Mouse (Mus musculus): ENCODE measurements at regions not wholly inside any gene's neighbourhood (a gene's known extent, or its start where the extent isn't known, plus 50 kb on each side); places are given as distances from the start of the nearest gene placed in this dataset.

GRCm38 (mm10) chr7:71943078-71944042 lies 363.0 kb downstream of the Mctp2 start:
- Histone ChIP-seq H3K9me3 (no peaks in the 10 kb centered on the region), H3K4me1 (peaks cover 2% of the 10 kb centered on the region; the same call in 1 of the 2 replicates), H3K27me3 (no peaks in the 10 kb centered on the region), H3K27ac (no peak overlapping the region), H3K9ac (no peak overlapping the region), H3K4me3 (no peak overlapping the region), H3K36me3 (no peaks in the 10 kb centered on the region), H3K4me2 (no peak overlapping the region)
- WGBS, result 57% methylated on average over 16 of the region's 16 CpGs
- ATAC-seq (ENCODE audit: insufficient number of reproducible peaks, insufficient read depth, low FRiP score, low TSS enrichment, low read depth), result no peak

GRCm38 (mm10) chr7:71937731-71938130 lies 368.7 kb downstream of the Mctp2 start:
- Histone ChIP-seq H3K27me3 (no peaks in the 10 kb centered on the region), H3K4me1 (peaks cover 2% of the 10 kb centered on the region; the same call in 1 of the 2 replicates), H3K9ac (no peak overlapping the region), H3K9me3 (no peaks in the 10 kb centered on the region), H3K4me3 (no peak overlapping the region), H3K36me3 (no peaks in the 10 kb centered on the region), H3K27ac (no peak overlapping the region), H3K4me2 (no peak overlapping the region)
- no peak for ATAC-seq (ENCODE audit: insufficient number of reproducible peaks, insufficient read depth, low FRiP score, low TSS enrichment, low read depth)
- WGBS, result 31% methylated on average over 3 of the region's 3 CpGs

DNA sequence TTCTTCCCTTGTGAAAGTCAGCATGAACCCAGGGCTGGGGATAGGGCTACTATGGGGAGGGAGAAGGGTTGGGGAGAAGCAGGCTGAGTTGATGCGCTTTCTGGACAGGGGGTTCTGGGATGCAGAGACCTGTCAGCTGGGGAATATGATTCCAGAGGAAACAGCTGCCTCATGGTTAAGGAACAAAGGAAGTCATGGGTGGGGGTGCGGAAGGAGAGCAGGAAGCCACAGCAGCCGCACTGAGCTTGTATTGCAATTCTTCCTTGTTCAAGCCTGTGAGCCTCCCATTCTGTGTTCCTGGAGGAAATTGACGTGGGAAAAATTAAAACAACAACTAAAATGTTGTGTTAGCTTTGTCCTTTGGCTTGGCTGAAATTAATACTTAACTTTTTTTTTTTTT lies 369.7 kb downstream of the Mctp2 start:
- Histone ChIP-seq H3K27me3 (no peaks in the 10 kb centered on the region), H3K4me2 (no peak overlapping the region), H3K4me3 (no peak overlapping the region), H3K9me3 (no peaks in the 10 kb centered on the region), H3K4me1 (no peaks in the 10 kb centered on the region), H3K9ac (no peak overlapping the region), H3K36me3 (no peaks in the 10 kb centered on the region), H3K27ac (no peak overlapping the region)
- ATAC-seq (ENCODE audit: insufficient number of reproducible peaks, insufficient read depth, low FRiP score, low TSS enrichment, low read depth), result no peak
- 44% methylated on average over 4 of the region's 4 CpGs for WGBS
